Mouse (Mus musculus) cerebellum, adult 18-20 months (tissue): ENCODE data around the gene Pcnp.
A peak's percentile ranks its signal among the peaks of the same experiment; 100 is the strongest.
"Not testable (repeated sequence)": the region's sequence is repeated elsewhere in the genome, so short reads cannot be mapped to it uniquely, and the experiment has no call there.

Experiments used
- DNase-seq, 2 experiments: peaks; one replicate each; pipeline ENCODE4 v3.0.0; 2021

Pcnp gene

GRCm38 (mm10) chr16:56029661-56030082, at the start of gene Pcnp:
Gene Pcnp, minus strand, starts transcription at chr16:56029739.
- DNase-seq = peak; percentile 98 to 99

- DNase-seq = peak; percentile 32 to 37
Observed at GRCm38 (mm10) chr16:56076121-56076869, 46.8 kb upstream of the Pcnp start.

GRCm38 (mm10) chr16:56075222-56076111, 45.9 kb upstream of the Pcnp start:
- DNase-seq = peak; percentile 80 to 86

- peak; percentile 19 to 30 for DNase-seq
Observed at GRCm38 (mm10) chr16:56074565-56074964, 45.0 kb upstream of the Pcnp start.

- no peak for DNase-seq
Observed at GRCm38 (mm10) chr16:56074122-56074521, 44.6 kb upstream of the Pcnp start.

- DNase-seq = not testable (repeated sequence)
Observed at GRCm38 (mm10) chr16:56073150-56073549, 43.6 kb upstream of the Pcnp start.

- DNase-seq = no peak
Observed at GRCm38 (mm10) chr16:56072533-56072932, 43.0 kb upstream of the Pcnp start.

GRCm38 (mm10) chr16:56071317-56072232, 42.0 kb upstream of the Pcnp start:
- DNase-seq = no peak

- no peak for DNase-seq
Observed at GRCm38 (mm10) chr16:56068523-56069070, 39.1 kb upstream of the Pcnp start.

- no peak for DNase-seq
Observed at GRCm38 (mm10) chr16:56066113-56066512, 36.6 kb upstream of the Pcnp start.

- peak; percentile 51 to 56 for DNase-seq
Observed at GRCm38 (mm10) chr16:56064334-56064990, 34.9 kb upstream of the Pcnp start.

GRCm38 (mm10) chr16:56062981-56063380, 33.4 kb upstream of the Pcnp start:
- DNase-seq = no peak

GRCm38 (mm10) chr16:56061995-56062594, 32.6 kb upstream of the Pcnp start:
- DNase-seq = no peak

GRCm38 (mm10) chr16:56058151-56058550, 28.6 kb upstream of the Pcnp start:
- DNase-seq = no peak

GRCm38 (mm10) chr16:56056944-56057590, 27.5 kb upstream of the Pcnp start:
- no peak for DNase-seq

GRCm38 (mm10) chr16:56055911-56056310, 26.4 kb upstream of the Pcnp start:
- no peak for DNase-seq

GRCm38 (mm10) chr16:56048038-56048437, 18.5 kb upstream of the Pcnp start, which contains the start of gene Senp7:
Gene Senp7, plus strand, starts transcription at chr16:56048338.
- DNase-seq = not testable (repeated sequence)

- DNase-seq = no peak
Observed at GRCm38 (mm10) chr16:56038090-56038489, 8.6 kb upstream of the Pcnp start.

- peak; percentile 93 to 97 for DNase-seq
Observed at GRCm38 (mm10) chr16:56037138-56038010, 7.8 kb upstream of the Pcnp start, which contains the start of gene Trmt10c. Gene Trmt10c, minus strand, starts transcription at chr16:56037819.

- no peak for DNase-seq
Observed at GRCm38 (mm10) chr16:56036501-56036900, 7.0 kb upstream of the Pcnp start.
